Mouse (Mus musculus): ENCODE results near the gene Ano10.

DNA sequence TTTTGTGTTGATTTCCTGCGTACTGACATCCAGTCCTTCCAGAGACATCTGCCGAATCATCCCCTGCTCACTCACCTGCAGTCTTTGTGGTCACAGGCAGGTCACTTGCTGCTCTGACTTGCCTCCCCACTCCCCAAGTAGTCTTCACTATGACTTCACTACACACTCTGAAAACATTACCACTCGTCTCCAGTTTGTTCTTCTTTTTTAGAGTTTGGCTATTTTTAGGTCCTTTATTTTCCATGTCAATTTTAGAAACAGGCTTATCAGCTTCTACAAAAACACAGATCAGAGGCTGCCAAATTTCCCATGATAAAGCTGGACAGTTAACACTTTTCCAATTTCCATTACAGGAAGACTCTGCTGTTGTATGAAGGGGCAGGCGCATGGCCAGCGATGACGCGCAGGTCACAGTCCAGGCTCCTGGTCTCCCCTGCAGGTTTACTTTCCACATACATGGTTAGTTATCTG is 106.7 kb downstream of the Ano10 start:
- no peak for TF ChIP-seq CTCF (IDR thresholded peaks at IDR 0.05; ENCODE audit: control insufficient read depth, insufficient read depth, low read length)
- no peak for TF ChIP-seq POLR2A (IDR thresholded peaks at IDR 0.05; ENCODE audit: borderline replicate concordance, control insufficient read depth, low read depth, low read length)

Measured in bone marrow, adult 2 months (tissue).